In the genomic region with DNA sequence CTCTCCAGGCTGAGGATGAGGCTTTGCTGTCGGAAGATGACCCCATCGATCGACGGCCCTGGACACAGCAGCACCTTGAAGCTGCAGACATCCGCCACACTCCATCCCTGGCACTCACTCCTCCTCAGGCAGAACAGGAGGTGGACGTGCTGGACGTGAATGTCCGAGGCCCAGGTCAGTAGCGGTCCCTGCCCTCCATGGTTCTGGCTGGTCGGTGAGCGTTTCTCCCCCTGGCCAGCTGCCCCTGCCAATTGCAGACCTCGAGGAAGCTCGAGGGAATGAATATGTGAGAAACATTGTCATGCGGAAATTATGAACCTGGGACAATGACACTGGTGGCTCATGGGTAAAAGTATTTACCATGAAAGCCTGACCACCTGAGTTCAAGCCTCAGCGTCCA, we compare ENCODE assay signal across 38 mouse cellular contexts. TPM values are rescaled to one million over a fixed set of nuclear protein-coding genes. Genes with fewer than 3 reads are reported as not detected.
"Had no signal": no experiment of that assay in that cellular context is flagged by ENCODE, and none has a peak within 500 bp of the region (broad histone marks: within the 10 kb centered on the region; RNA-seq: fewer than 3 reads in every experiment).

No protein-coding gene starts in this region.

- DNase-seq: gastrocnemius, postnatal 14 days; gastrocnemius, postnatal 36 days; heart, adult 18-20 months; heart, postnatal 14 days; heart, postnatal 36 days; kidney, adult 11 months; kidney, adult 2 months; kidney, adult 9 months; kidney, postnatal 14 days; kidney, postnatal 36 days; layer of hippocampus, adult 9-11 months; layer of hippocampus, postnatal 36 days; left cerebral cortex, postnatal 4 days had no signal

- ATAC-seq: hindbrain, postnatal 0 days; intestine, embryonic 16.5 days; liver, embryonic 12.5 days had no signal

- H3K27me3 ChIP-seq: heart, embryonic 13.5 days; heart, embryonic 15.5 days; hindbrain, embryonic 13.5 days; hindbrain, embryonic 15.5 days; kidney, embryonic 15.5 days; limb, embryonic 13.5 days; limb, embryonic 15.5 days; liver, embryonic 12.5 days had no signal

- H3K4me1 ChIP-seq: heart, embryonic 13.5 days; heart, embryonic 15.5 days; hindbrain, embryonic 13.5 days; hindbrain, embryonic 15.5 days; kidney, embryonic 15.5 days; limb, embryonic 13.5 days; limb, embryonic 15.5 days; liver, embryonic 12.5 days had no signal

- H3K9me3 ChIP-seq: heart, embryonic 13.5 days; heart, embryonic 15.5 days; hindbrain, embryonic 13.5 days; hindbrain, embryonic 15.5 days; kidney, embryonic 15.5 days; limb, embryonic 13.5 days; limb, embryonic 15.5 days; liver, embryonic 12.5 days had no signal

- H3K4me3 ChIP-seq: heart, embryonic 13.5 days; heart, embryonic 15.5 days; hindbrain, embryonic 13.5 days; hindbrain, embryonic 15.5 days; kidney, embryonic 15.5 days; limb, embryonic 13.5 days; limb, embryonic 15.5 days; liver, embryonic 12.5 days had no signal

RNA-seq across cellular contexts. Expression of gene Adam30, which starts 19.0 kb away (rescaled TPM):
- total RNA-seq: gastrocnemius, adult 18-20 months; gastrocnemius, adult 8-10 months; gastrocnemius, postnatal 14 days; gastrocnemius, postnatal 36 days; heart, adult 18-20 months; heart, postnatal 36 days; layer of hippocampus, adult 18-20 months; layer of hippocampus, postnatal 14 days; layer of hippocampus, postnatal 36 days; left cerebral cortex, adult 18-20 months; left cerebral cortex, adult 8-10 months; left cerebral cortex, postnatal 10 days; left cerebral cortex, postnatal 25 days; left cerebral cortex, postnatal 4 days; liver, adult 2 months had no signal
- polyA plus RNA-seq: heart, embryonic 13.5 days; heart, embryonic 15.5 days; heart, postnatal 0 days; hindbrain, embryonic 11.5 days; hindbrain, embryonic 15.5 days; hindbrain, postnatal 0 days; intestine, embryonic 14.5 days; intestine, embryonic 16.5 days; kidney, adult 2 months; kidney, embryonic 15.5 days; kidney, postnatal 0 days; large intestine, adult 2 months; limb, embryonic 11.5 days; limb, embryonic 13.5 days; limb, embryonic 15.5 days; liver, adult 2 months; liver, embryonic 12.5 days had no signal
